Mouse (Mus musculus) CH12.LX (cell line): ENCODE data around the gene Anapc16. TPM values are rescaled to one million over a fixed set of nuclear protein-coding genes. Genes with fewer than 3 reads are reported as not detected.

ENCODE experiments used
- DNase-seq: peaks from one replicate; pipeline ENCODE4 v3.0.0-alpha.2; 2013; ENCODE audit errors: extremely low read depth
- H3K27ac ChIP-seq: 2 replicates; pipeline ENCODE4 v1.5.1; 2012; ENCODE audit warnings: low read depth, mild to moderate bottlenecking, control low read depth, moderate library complexity; ENCODE audit not compliant: insufficient read depth
- H3K27me3 ChIP-seq: replicated peaks from 2 replicates; pipeline ENCODE3; 2012; ENCODE audit warnings: inconsistent platforms
- H3K36me3 ChIP-seq, 2 experiments: replicated peaks in 1 of 2; 2 replicates each; pipeline versions ENCODE3 to v1.6.1; 2012; ENCODE audit warnings: inconsistent platforms in 1 of 2, low read length in 1 of 2, mild to moderate bottlenecking in 1 of 2, mixed read lengths in 1 of 2, moderate library complexity in 1 of 2; ENCODE audit not compliant: control insufficient read depth in 1 of 2, insufficient read depth in 1 of 2
- H3K4me1 ChIP-seq, 2 experiments: 2 replicates each; pipeline ENCODE4 v1.6.1; 2012; ENCODE audit warnings: inconsistent platforms in 1 of 2, moderate library complexity in 1 of 2; ENCODE audit not compliant: insufficient read depth in 2 of 2, control insufficient read depth in 1 of 2
- H3K4me2 ChIP-seq: 2 replicates; pipeline ENCODE4 v1.6.1; 2012; ENCODE audit warnings: low read depth, mild to moderate bottlenecking, control low read depth; ENCODE audit not compliant: poor library complexity, insufficient read depth, severe bottlenecking
- H3K4me3 ChIP-seq, 3 experiments: fragments of 150-350 bp in 1 of 3; sonication (generic) in 1 of 3; replicated peaks in 1 of 3; 2 replicates each; pipeline versions ENCODE3 to v1.5.1; 2011 to 2012; ENCODE audit warnings: low read depth in 2 of 3, low read length in 2 of 3, mild to moderate bottlenecking in 2 of 3, moderate library complexity in 2 of 3, control low read depth in 1 of 3, improper control_type of control experiment in 1 of 3, inconsistent platforms in 1 of 3, mixed read lengths in 1 of 3; ENCODE audit not compliant: poor library complexity in 1 of 3
- H3K79me2 ChIP-seq: replicated peaks from 2 replicates; pipeline ENCODE4 v1.6.1; 2012; ENCODE audit warnings: mild to moderate bottlenecking, moderate library complexity; ENCODE audit not compliant: control insufficient read depth, poor library complexity, insufficient read depth, severe bottlenecking; ENCODE audit errors: extremely low read depth
- H3K9ac ChIP-seq: 2 replicates; pipeline ENCODE4 v1.6.1; 2012; ENCODE audit warnings: low read depth, mild to moderate bottlenecking, control low read depth, moderate library complexity; ENCODE audit not compliant: insufficient read depth
- H3K9me3 ChIP-seq: replicated peaks from 2 replicates; pipeline ENCODE3; 2012; ENCODE audit warnings: low read length, inconsistent platforms, mixed read lengths
- CHD1 ChIP-seq: IDR thresholded peaks from 2 replicates; pipeline ENCODE4 v1.6.1; 2012; ENCODE audit warnings: low read depth, low read length, improper control_type of control experiment, inconsistent platforms
- CHD2 ChIP-seq: IDR thresholded peaks from 2 replicates; pipeline ENCODE4 v1.6.1; 2011; ENCODE audit warnings: low read length, improper control_type of control experiment
- CTCF ChIP-seq, 2 experiments: IDR thresholded peaks in 1 of 2; conservative IDR thresholded peaks in 1 of 2; 2 replicates each; pipeline ENCODE4 v1.5.1; 2011 to 2012; ENCODE audit warnings: low read depth in 2 of 2, low read length in 2 of 2, improper control_type of control experiment in 1 of 2, inconsistent platforms in 1 of 2, mild to moderate bottlenecking in 1 of 2, moderate library complexity in 1 of 2
- EP300 ChIP-seq: IDR thresholded peaks from 2 replicates; pipeline ENCODE4 v1.6.1; 2011; ENCODE audit warnings: low read length, improper control_type of control experiment
- JUN ChIP-seq: IDR thresholded peaks from 2 replicates; pipeline ENCODE4 v1.6.1; 2011; ENCODE audit warnings: low read depth, mild to moderate bottlenecking, low read length, improper control_type of control experiment, moderate library complexity; ENCODE audit not compliant: insufficient read depth
- JUND ChIP-seq: conservative IDR thresholded peaks from 2 replicates; pipeline ENCODE4 v1.6.1; 2011; ENCODE audit warnings: low read depth, low read length, improper control_type of control experiment
- MAFK ChIP-seq: IDR thresholded peaks from 2 replicates; pipeline ENCODE4 v1.6.1; 2011; ENCODE audit warnings: low read length, improper control_type of control experiment; ENCODE audit not compliant: insufficient replicate concordance
- MEF2A ChIP-seq: IDR thresholded peaks from 2 replicates; pipeline ENCODE4 v1.6.1; 2014; ENCODE audit warnings: low read depth, mild to moderate bottlenecking, inconsistent platforms, low read length, improper control_type of control experiment, borderline replicate concordance
- MYC ChIP-seq: IDR thresholded peaks from 2 replicates; pipeline ENCODE4 v1.6.1; 2011; ENCODE audit warnings: low read depth, mild to moderate bottlenecking, improper control_type of control experiment, low read length
- NELFE ChIP-seq: IDR thresholded peaks from 2 replicates; pipeline ENCODE4 v1.6.1; 2011; ENCODE audit warnings: low read depth, low read length, improper control_type of control experiment
- PAX5 ChIP-seq: IDR thresholded peaks from 2 replicates; pipeline ENCODE4 v1.6.1; 2012; ENCODE audit warnings: low read length, inconsistent platforms, mixed read lengths
- POLR2AphosphoS2 ChIP-seq: IDR thresholded peaks from 2 replicates; pipeline ENCODE4 v1.6.1; 2011; ENCODE audit warnings: low read depth, low read length, improper control_type of control experiment
- RAD21 ChIP-seq: IDR thresholded peaks from 2 replicates; pipeline ENCODE4 v1.6.1; 2011; ENCODE audit warnings: low read depth, mild to moderate bottlenecking, low read length, improper control_type of control experiment, moderate library complexity
- SIN3A ChIP-seq: IDR thresholded peaks from 2 replicates; pipeline ENCODE4 v1.6.1; 2012; ENCODE audit warnings: low read length, improper control_type of control experiment, inconsistent platforms
- SMC3 ChIP-seq: IDR thresholded peaks from 2 replicates; pipeline ENCODE4 v1.6.1; 2011; ENCODE audit warnings: low read depth, low read length, improper control_type of control experiment
- TBP ChIP-seq: conservative IDR thresholded peaks from 2 replicates; pipeline ENCODE4 v1.6.1; 2011; ENCODE audit warnings: low read depth, low read length, improper control_type of control experiment
- TCF12 ChIP-seq: IDR thresholded peaks from 2 replicates; pipeline ENCODE4 v1.6.1; 2014; ENCODE audit warnings: low read depth, mild to moderate bottlenecking, inconsistent platforms, low read length, improper control_type of control experiment
- UBTF ChIP-seq: IDR thresholded peaks from 2 replicates; pipeline ENCODE4 v1.6.1; 2012; ENCODE audit warnings: low read depth, mild to moderate bottlenecking, inconsistent platforms, low read length, improper control_type of control experiment, moderate library complexity
- ZC3H11A ChIP-seq: IDR thresholded peaks from 2 replicates; pipeline ENCODE4 v1.6.1; 2012; ENCODE audit warnings: low read depth, mild to moderate bottlenecking, inconsistent platforms, low read length, improper control_type of control experiment
- dilution Hi-C: fragments of 300-500 bp; cut with MboI; formaldehyde crosslinking; loops from 2 replicates; pipeline ENCODE4 v1.14.3; 2020; ENCODE audit warnings: low sequenced_read_pairs; ENCODE audit not compliant: extremely low pct_unique_long_range_greater_than_20kb, extremely low pct_ligation_motif_present
- in situ Hi-C: fragments of 300-500 bp; cut with MboI; formaldehyde crosslinking; loops from 3 replicates; pipeline ENCODE4 v1.14.3; 2019; ENCODE audit warnings: low sequenced_read_pairs, low pct_ligation_motif_present, low pct_unique_long_range_greater_than_20kb, mixed read lengths
- polyA plus RNA-seq: library from polyadenylated mRNA; unstranded; fragments of >175 nt; gene quantifications from 2 replicates; pipeline ENCODE4 v1.2.1, GENCODE M21; 2012; ENCODE audit warnings: low read depth; ENCODE audit not compliant: insufficient read length
- total RNA-seq, 2 experiments: library from RNA; depleted of rRNA; stranded (reverse); fragments of 300-350 nt in 1 of 2; fragments of >200 nt in 1 of 2; gene quantifications; 2 replicates each; pipeline ENCODE4 v1.2.3; 2012 to 2014

Anapc16 gene
- total and polyA plus RNA-seq, 3 experiments = 43.9 to 67.6 (median 64.9) TPM

DNA sequence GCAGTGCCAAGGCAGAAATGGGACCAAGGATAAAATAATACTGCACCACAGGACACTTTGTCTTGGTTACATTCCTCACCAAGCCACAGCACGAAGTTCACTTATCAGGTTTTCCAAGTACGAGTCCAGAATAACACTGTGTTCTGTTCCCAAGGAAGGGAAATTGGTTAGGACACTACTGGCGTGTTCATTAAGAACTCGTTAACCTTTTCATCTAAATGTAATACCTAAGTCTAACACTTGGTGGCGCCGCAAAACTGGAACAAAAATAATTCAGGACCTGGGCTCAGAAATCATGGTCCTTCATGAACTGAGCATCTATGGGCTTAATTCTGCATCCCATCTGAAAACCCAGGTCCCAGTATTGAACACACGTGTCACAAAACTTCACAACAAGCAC, 5.3 kb downstream of the Anapc16 start:
- Histone ChIP-seq H3K9me3 (no peaks in the 10 kb centered on the region), H3K27me3 (no peaks in the 10 kb centered on the region), H3K4me3 (no peak overlapping the region), H3K36me3 (peaks cover 35 to 58% of the 10 kb centered on the region in 2 experiments), H3K4me1 (peaks cover 8 to 32% of the 10 kb centered on the region in 2 experiments; a peak in 3 of 4 replicates), H3K4me2 (no peak overlapping the region), H3K79me2 (peaks cover 30% of the 10 kb centered on the region), H3K27ac (no peak overlapping the region), H3K9ac (no peak overlapping the region)
- in situ Hi-C loops = no loop called here
- TF ChIP-seq MAFK (no peak), RAD21 (peak; percentile 71), TBP (no peak), ZC3H11A (peak; percentile 35), JUN (no peak), PAX5 (no peak), MYC (peak; percentile 46; the same call in 1 of the 2 replicates), SMC3 (peak; percentile 76), SIN3A (no peak), CHD2 (no peak), UBTF (no peak), POLR2AphosphoS2 (no peak), JUND (no peak), CHD1 (no peak), NELFE (no peak), CTCF (conservative IDR thresholded peaks at IDR 0.05 in 1 of 2, IDR thresholded peaks at IDR 0.05 in 1 of 2; ENCODE audit: low read depth in 2 of 2, low read length in 2 of 2) (peak; percentile 63 to 81), MEF2A (no peak)
- DNase-seq = peak; percentile 74
- dilution Hi-C loops = no loop called here

DNA sequence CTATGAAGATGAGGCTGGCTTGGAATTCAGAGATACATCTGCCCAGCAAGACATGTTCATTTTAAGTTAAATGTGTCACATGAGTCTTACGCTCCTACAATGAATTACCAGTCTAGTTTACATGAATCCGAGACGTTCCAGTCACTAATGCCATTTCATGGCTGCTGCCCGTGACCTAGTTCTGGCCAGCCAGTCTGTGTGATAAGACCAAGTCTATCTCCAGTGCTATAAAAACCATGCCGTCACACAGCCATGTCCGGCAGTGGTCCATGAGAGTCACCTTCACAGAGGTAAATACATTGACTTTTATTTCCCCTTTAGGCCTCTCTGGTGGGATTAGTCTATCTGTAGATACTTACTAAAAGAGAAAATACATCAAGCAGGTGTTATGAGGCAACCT, 7.0 kb downstream of the Anapc16 start:
- Histone ChIP-seq H3K36me3 (peaks cover 39 to 67% of the 10 kb centered on the region in 2 experiments), H3K79me2 (peaks cover 14% of the 10 kb centered on the region), H3K27me3 (no peaks in the 10 kb centered on the region), H3K4me3 (no peak overlapping the region), H3K4me2 (no peak overlapping the region), H3K9ac (no peak overlapping the region), H3K4me1 (peaks cover 2 to 24% of the 10 kb centered on the region in 2 experiments; a peak in 3 of 4 replicates), H3K9me3 (no peaks in the 10 kb centered on the region), H3K27ac (no peak overlapping the region)
- in situ Hi-C loops = no loop called here
- DNase-seq = no peak
- dilution Hi-C loops = no loop called here
- TF ChIP-seq TCF12 = no peak
- TF ChIP-seq MYC = no peak
- no peak for TF ChIP-seq MEF2A
- no peak for TF ChIP-seq POLR2AphosphoS2
- no peak for TF ChIP-seq CHD1
- no peak for TF ChIP-seq EP300
